Mouse (Mus musculus) adrenal gland, adult 2 months (tissue): ENCODE measurements around the gene Tcp11l1. TPM values are rescaled to one million over a fixed set of nuclear protein-coding genes. Genes with fewer than 3 reads are reported as not detected.

Experiments used
- polyA plus RNA-seq: library from polyadenylated mRNA; depleted of rRNA; stranded (reverse); fragments of >200 nt; gene quantifications from 2 replicates; pipeline ENCODE4 v1.2.3, GENCODE M21; 2012; rRNA removed
- total RNA-seq, 2 experiments: library from RNA; stranded (reverse); gene quantifications; 2 replicates each; pipeline ENCODE4 v1.2.3; 2021

The Tcp11l1 gene
- total and polyA plus RNA-seq, 3 experiments: 7.8 to 17.1 (median 11.1) TPM

Other genes with a start within 250 kb of the Tcp11l1 start
- gene Hipk3, start 217.7 kb downstream of the Tcp11l1 start, total RNA-seq: 100 to 1,000 TPM; 116 to 136 TPM
- 28.8 and 30.6 TPM in 2 replicates for gene Hipk3, start 217.7 kb downstream of the Tcp11l1 start, polyA plus RNA-seq
- gene Cstf3, start 121.6 kb downstream of the Tcp11l1 start, total RNA-seq: 10 to 100 TPM; 29.7 to 49.6 TPM
- gene Cstf3, start 121.6 kb downstream of the Tcp11l1 start, polyA plus RNA-seq: 2.9 and 3.9 TPM in 2 replicates
- gene Pin1rt1, start 4.2 kb upstream of the Tcp11l1 start, total RNA-seq: not detected
- not detected in 2 replicates for gene Pin1rt1, start 4.2 kb upstream of the Tcp11l1 start, polyA plus RNA-seq
- gene Depdc7, start 30.7 kb upstream of the Tcp11l1 start, total RNA-seq: 1 to 10 TPM; 1.6 to 2.0 TPM
- 0.21 and 0.59 TPM in 2 replicates for gene Depdc7, start 30.7 kb upstream of the Tcp11l1 start, polyA plus RNA-seq
- 10 to 100 TPM; 19.1 to 29.0 TPM for gene Qser1, start 104.6 kb upstream of the Tcp11l1 start, total RNA-seq
- gene Qser1, start 104.6 kb upstream of the Tcp11l1 start, polyA plus RNA-seq: 3.0 and 3.6 TPM in 2 replicates
- 1 to 10 TPM; 4.1 to 9.6 TPM for gene Prrg4, start 137.7 kb upstream of the Tcp11l1 start, total RNA-seq
- gene Prrg4, start 137.7 kb upstream of the Tcp11l1 start, polyA plus RNA-seq: 1.1 and 1.3 TPM in 2 replicates
- 1 to 10 TPM; 5.3 to 6.9 TPM for gene Ccdc73, start 155.6 kb upstream of the Tcp11l1 start, total RNA-seq
- gene Ccdc73, start 155.6 kb upstream of the Tcp11l1 start, polyA plus RNA-seq: 0.49 and 1.2 TPM in 2 replicates